Mouse (Mus musculus): ENCODE results near the gene Peg3. TPM values are rescaled to one million over a fixed set of nuclear protein-coding genes. Genes with fewer than 3 reads are reported as not detected.

The Peg3 gene
- polyA plus RNA-seq, 2 experiments = 19.3 to 32.5 TPM

- H3K4me3 ChIP-seq (ENCODE audit: insufficient read depth in 1 of 2, low read depth in 2 of 2, low read length in 2 of 2) = peak overlapping the region; percentile 9 to 58; a peak in 3 of 4 replicates
- no peak overlapping the region for H3K9ac ChIP-seq (replicated peaks)
- no peaks in the 10 kb centered on the region for H3K36me3 ChIP-seq (replicated peaks; ENCODE audit: control insufficient read depth, insufficient read depth, low read depth)
- H3K27ac ChIP-seq = no peak overlapping the region
- peaks cover 3% of the 10 kb centered on the region; the same call in 1 of the 2 replicates for H3K27me3 ChIP-seq (ENCODE audit: control insufficient read depth, insufficient read depth, low read length)
- H3K4me1 ChIP-seq (replicated peaks; ENCODE audit: control insufficient read depth in 2 of 2, insufficient read depth in 2 of 2, low read length in 1 of 2) = no peaks in the 10 kb centered on the region; a peak in 1 of 4 replicates
- 37% methylated on average over 3 of the region's 3 CpGs for WGBS (ENCODE audit: insufficient replicate concordance)
- H3K9me3 ChIP-seq (ENCODE audit: control insufficient read depth, low read length) = peaks cover 6% of the 10 kb centered on the region
- no peak overlapping the region for H3K4me2 ChIP-seq (ENCODE audit: low read depth)
- TF ChIP-seq EP300 (IDR thresholded peaks at IDR 0.05; ENCODE audit: low read depth) (no peak), CTCF (IDR thresholded peaks at IDR 0.05; ENCODE audit: low read depth) (no peak)
- ATAC-seq (ENCODE audit: insufficient read depth) (no peak), DNase-seq (ENCODE audit: low read depth in 3 of 3, low spot score in 3 of 3) (no peak)
These were observed 1.1 kb upstream of the Peg3 start for GRCm38 (mm10) chr7:6731373-6731772.

- no peaks in the 10 kb centered on the region for H3K36me3 ChIP-seq (replicated peaks; ENCODE audit: control insufficient read depth, insufficient read depth, low read depth)
- peak overlapping the region; percentile 58 to 61 for H3K4me3 ChIP-seq (ENCODE audit: insufficient read depth in 1 of 2, low read depth in 2 of 2, low read length in 2 of 2)
- H3K9me3 ChIP-seq (ENCODE audit: control insufficient read depth, low read length) = peaks cover 6% of the 10 kb centered on the region
- peak overlapping the region; percentile 59 for H3K4me2 ChIP-seq (ENCODE audit: low read depth)
- H3K9ac ChIP-seq (replicated peaks) = peak overlapping the region; percentile 16; the same call in 1 of the 2 replicates
- TF ChIP-seq EP300 (IDR thresholded peaks at IDR 0.05; ENCODE audit: low read depth) = no peak
- TF ChIP-seq CTCF (IDR thresholded peaks at IDR 0.05; ENCODE audit: low read depth) = no peak
- DNase-seq (ENCODE audit: low read depth in 3 of 3, low spot score in 3 of 3) = no peak
- H3K27me3 ChIP-seq (ENCODE audit: control insufficient read depth, insufficient read depth, low read length) = peaks cover 3% of the 10 kb centered on the region; the same call in 1 of the 2 replicates
- ATAC-seq (ENCODE audit: insufficient read depth) = no peak
- no peaks in the 10 kb centered on the region; a peak in 1 of 4 replicates for H3K4me1 ChIP-seq (replicated peaks; ENCODE audit: control insufficient read depth in 2 of 2, insufficient read depth in 2 of 2, low read length in 1 of 2)
- WGBS (ENCODE audit: insufficient replicate concordance) = 34% methylated on average over 15 of the region's 15 CpGs
- H3K27ac ChIP-seq = no peak overlapping the region
These were observed 570 bp upstream of the Peg3 start for GRCm38 (mm10) chr7:6730801-6731200.

DNA sequence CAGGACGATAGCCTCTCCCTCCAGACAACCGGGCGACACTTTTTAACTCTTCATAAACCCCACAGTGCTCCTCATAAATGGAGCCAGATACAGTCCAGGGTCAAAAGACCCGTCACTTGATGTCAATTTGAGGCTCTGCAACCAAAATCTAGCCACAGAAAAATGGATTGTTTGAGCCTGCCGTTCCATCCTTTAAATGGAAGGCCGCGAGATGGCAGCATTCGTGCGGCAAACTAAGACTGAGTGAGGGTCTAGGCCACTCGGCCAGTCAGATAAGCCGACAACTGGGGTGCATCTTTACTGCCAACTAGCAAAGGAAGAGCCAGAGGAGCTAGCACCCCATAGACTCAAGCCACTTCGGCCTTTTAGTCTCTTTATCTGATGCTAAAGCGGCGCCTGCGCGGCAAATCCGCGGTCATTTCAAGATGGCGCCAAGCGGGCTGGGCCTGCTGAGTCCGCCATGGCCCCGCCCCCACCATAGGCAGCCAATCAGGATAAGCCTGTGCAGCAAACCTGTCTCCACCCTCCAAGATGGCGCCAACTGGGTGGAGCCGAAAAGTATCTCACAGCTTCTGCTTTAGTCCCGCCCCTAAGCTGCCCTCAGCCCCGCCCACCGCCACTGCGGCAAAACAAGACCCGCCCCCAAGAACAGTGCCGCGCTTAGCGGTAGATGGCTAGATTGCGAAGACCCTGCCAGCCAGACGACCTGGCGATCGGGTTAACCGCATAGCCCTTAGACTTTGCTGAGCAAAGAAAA lies 992 bp downstream of the Peg3 start:
- TF ChIP-seq EP300 (IDR thresholded peaks at IDR 0.05; ENCODE audit: low read depth) (no peak), CTCF (IDR thresholded peaks at IDR 0.05; ENCODE audit: low read depth) (0 out of 2 replicates have a peak, but pooled peaks have one; percentile 18)
- no peaks in the 10 kb centered on the region; a peak in 1 of 4 replicates for H3K4me1 ChIP-seq (replicated peaks; ENCODE audit: control insufficient read depth in 2 of 2, insufficient read depth in 2 of 2, low read length in 1 of 2)
- WGBS (ENCODE audit: insufficient replicate concordance) = 44% methylated on average over 37 of the region's 37 CpGs

GRCm38 (mm10) chr7:6728263-6728931 lies 1.8 kb downstream of the Peg3 start:
- 35% methylated on average over 19 of the region's 19 CpGs for WGBS (ENCODE audit: insufficient replicate concordance)

More for the DNA sequence above, 992 bp downstream of the Peg3 start:
- H3K36me3 ChIP-seq (replicated peaks; ENCODE audit: control insufficient read depth, insufficient read depth, low read depth) = no peaks in the 10 kb centered on the region; the same call in 1 of the 2 replicates
- peak overlapping the region; percentile 61 for H3K27ac ChIP-seq
- DNase-seq (ENCODE audit: low read depth in 3 of 3, low spot score in 3 of 3) (peak; percentile 76 to 84 (median 79)), ATAC-seq (ENCODE audit: insufficient read depth) (peak; percentile 53; the same call in 1 of the 2 replicates)
- peaks cover 6% of the 10 kb centered on the region for H3K9me3 ChIP-seq (ENCODE audit: control insufficient read depth, low read length)
- H3K9ac ChIP-seq (replicated peaks) = peak overlapping the region; percentile 36; the same call in 1 of the 2 replicates
- H3K27me3 ChIP-seq (ENCODE audit: control insufficient read depth, insufficient read depth, low read length) = peaks cover 3% of the 10 kb centered on the region; the same call in 1 of the 2 replicates
- peak overlapping the region; percentile 59 for H3K4me2 ChIP-seq (ENCODE audit: low read depth)
- peak overlapping the region; percentile 58 for H3K4me3 ChIP-seq (ENCODE audit: insufficient read depth in 1 of 2, low read depth in 2 of 2, low read length in 2 of 2)

More at GRCm38 (mm10) chr7:6728263-6728931, 1.8 kb downstream of the Peg3 start:
- no peaks in the 10 kb centered on the region; the same call in 1 of the 2 replicates for H3K36me3 ChIP-seq (replicated peaks; ENCODE audit: control insufficient read depth, insufficient read depth, low read depth)
- DNase-seq (ENCODE audit: low read depth in 3 of 3, low spot score in 3 of 3) (peak; percentile 67 to 79 (median 77)), ATAC-seq (ENCODE audit: insufficient read depth) (peak; percentile 81)
- TF ChIP-seq CTCF (IDR thresholded peaks at IDR 0.05; ENCODE audit: low read depth) (no peak), EP300 (IDR thresholded peaks at IDR 0.05; ENCODE audit: low read depth) (no peak)
- H3K27ac ChIP-seq = no peak overlapping the region
- peaks cover 6% of the 10 kb centered on the region for H3K9me3 ChIP-seq (ENCODE audit: control insufficient read depth, low read length)
- no peaks in the 10 kb centered on the region; a peak in 1 of 4 replicates for H3K4me1 ChIP-seq (replicated peaks; ENCODE audit: control insufficient read depth in 2 of 2, insufficient read depth in 2 of 2, low read length in 1 of 2)
- no peak overlapping the region for H3K9ac ChIP-seq (replicated peaks)
- peak overlapping the region; percentile 59 for H3K4me2 ChIP-seq (ENCODE audit: low read depth)
- peak overlapping the region; percentile 58; a peak in 3 of 4 replicates for H3K4me3 ChIP-seq (ENCODE audit: insufficient read depth in 1 of 2, low read depth in 2 of 2, low read length in 2 of 2)
- H3K27me3 ChIP-seq (ENCODE audit: control insufficient read depth, insufficient read depth, low read length) = peaks cover 3% of the 10 kb centered on the region; the same call in 1 of the 2 replicates
